Mouse (Mus musculus): ENCODE results near the gene 1600014C23Rik. TPM values are rescaled to one million over a fixed set of nuclear protein-coding genes. Genes with fewer than 3 reads are reported as not detected.

1600014C23Rik gene
- polyA plus RNA-seq, 1 experiment from 2014 or later: not detected

DNA sequence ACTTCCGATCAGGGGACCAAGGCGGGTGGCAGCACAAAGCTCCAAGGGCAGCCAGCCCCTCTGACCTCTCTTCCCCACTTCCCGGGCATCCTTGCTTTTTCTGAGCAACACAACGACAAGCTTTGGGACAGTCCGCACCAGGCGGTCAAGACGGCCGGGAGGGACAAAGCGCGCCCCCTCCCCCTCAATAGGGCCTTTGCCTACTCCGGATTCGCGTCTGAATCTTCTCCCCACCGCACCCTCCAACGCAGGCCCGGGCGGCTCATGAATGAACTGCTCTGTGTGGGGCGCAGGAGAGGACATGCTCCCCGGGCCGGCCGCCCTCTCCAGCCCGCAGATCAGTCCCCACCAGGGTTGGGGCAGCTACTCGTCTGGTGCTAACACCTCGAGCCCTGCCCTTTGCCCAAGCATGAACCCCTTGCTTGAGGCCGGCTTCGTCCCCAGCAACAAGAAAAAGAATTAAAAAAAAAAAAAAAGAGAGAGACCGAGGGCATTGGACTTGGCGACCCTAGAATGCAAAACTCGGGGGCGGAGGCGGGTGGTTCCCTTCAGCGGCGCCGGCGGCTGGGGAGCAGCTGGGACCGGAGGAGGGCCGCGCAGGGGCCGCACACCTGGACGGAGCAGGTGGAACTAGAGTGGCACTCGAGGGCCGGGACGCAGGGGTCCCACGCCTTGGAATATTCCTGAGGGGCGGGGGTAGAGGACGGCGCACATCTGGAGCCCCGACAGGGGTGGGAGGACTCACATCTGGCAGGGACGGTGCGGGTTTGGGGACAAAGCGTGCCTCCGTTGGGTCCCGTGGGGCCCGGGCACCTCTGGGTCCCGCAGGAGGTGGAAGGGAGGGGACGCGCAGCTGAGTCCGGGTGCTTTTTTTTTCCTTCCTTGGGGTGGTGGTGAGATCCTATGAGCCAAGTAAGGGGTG, 48.2 kb downstream of the 1600014C23Rik start:
- H3K4me2 ChIP-seq (replicated peaks; ENCODE audit: low read depth, low read length): peak overlapping the region; percentile 91
- under 1% methylated on average over 55 of the region's 58 CpGs for WGBS
- peaks cover 4% of the 10 kb centered on the region; the same call in 1 of the 2 replicates for H3K36me3 ChIP-seq (ENCODE audit: insufficient read depth, low read length)
- H3K4me1 ChIP-seq (ENCODE audit: insufficient read depth, low read length): peaks cover 25% of the 10 kb centered on the region
- H3K9me3 ChIP-seq (ENCODE audit: low read length): no peaks in the 10 kb centered on the region
- H3K27me3 ChIP-seq (ENCODE audit: insufficient read depth, low read length): no peaks in the 10 kb centered on the region
- H3K9ac ChIP-seq (replicated peaks; ENCODE audit: low read length): peak overlapping the region; percentile 95
- H3K4me3 ChIP-seq (ENCODE audit: low read length): peak overlapping the region; percentile 96
- H3K27ac ChIP-seq (ENCODE audit: low read length): peak overlapping the region; percentile 79
- ATAC-seq (ENCODE audit: low FRiP score, low TSS enrichment): peak; percentile 67

- Histone ChIP-seq H3K4me1 (ENCODE audit: insufficient read depth, low read length) (peaks cover 25% of the 10 kb centered on the region), H3K27me3 (ENCODE audit: insufficient read depth, low read length) (no peaks in the 10 kb centered on the region), H3K9ac (replicated peaks; ENCODE audit: low read length) (peak overlapping the region; percentile 95), H3K36me3 (ENCODE audit: insufficient read depth, low read length) (peaks cover 4% of the 10 kb centered on the region; the same call in 1 of the 2 replicates), H3K27ac (ENCODE audit: low read length) (no peak overlapping the region), H3K4me2 (replicated peaks; ENCODE audit: low read depth, low read length) (peak overlapping the region; percentile 91), H3K9me3 (ENCODE audit: low read length) (no peaks in the 10 kb centered on the region), H3K4me3 (ENCODE audit: low read length) (peak overlapping the region; percentile 96)
- 35% methylated on average over 14 of the region's 14 CpGs for WGBS
- 0 out of 2 replicates have a peak, but pooled peaks have one; percentile 10 for ATAC-seq (ENCODE audit: low FRiP score, low TSS enrichment)
Observed at GRCm38 (mm10) chr17:45684667-45685131, 48.9 kb downstream of the 1600014C23Rik start.

Other genes starting within 250 kb of the 1600014C23Rik start
- gene Aars2, start 227.0 kb downstream of the 1600014C23Rik start, polyA plus RNA-seq (2015; fragmentation: Nextera tagmentation; extraction: Ambion mirVana): 26.3 and 29.8 TPM in 2 replicates
- 0.63 and 0.81 TPM in 2 replicates for gene Tcte1, start 210.4 kb downstream of the 1600014C23Rik start, polyA plus RNA-seq (2015; fragmentation: Nextera tagmentation; extraction: Ambion mirVana)
- 3.5 and 3.8 TPM in 2 replicates for gene Tmem151b, start 184.2 kb downstream of the 1600014C23Rik start, polyA plus RNA-seq (2015; fragmentation: Nextera tagmentation; extraction: Ambion mirVana)
- gene Nfkbie, start 178.1 kb downstream of the 1600014C23Rik start, polyA plus RNA-seq (2015; fragmentation: Nextera tagmentation; extraction: Ambion mirVana): 5.9 and 6.4 TPM in 2 replicates
- gene Slc35b2, start 170.0 kb downstream of the 1600014C23Rik start, polyA plus RNA-seq (2015; fragmentation: Nextera tagmentation; extraction: Ambion mirVana): 159 and 170 TPM in 2 replicates
- 1,922 and 2,030 TPM in 2 replicates for gene Hsp90ab1, start 160.6 kb downstream of the 1600014C23Rik start, polyA plus RNA-seq (2015; fragmentation: Nextera tagmentation; extraction: Ambion mirVana)
- 107 and 116 TPM in 2 replicates for gene Slc29a1, start 134.2 kb downstream of the 1600014C23Rik start, polyA plus RNA-seq (2015; fragmentation: Nextera tagmentation; extraction: Ambion mirVana)
- gene Mymx, start 131.7 kb downstream of the 1600014C23Rik start, polyA plus RNA-seq (2015; fragmentation: Nextera tagmentation; extraction: Ambion mirVana): 6.2 and 7.4 TPM in 2 replicates
- 0.60 and 0.72 TPM in 2 replicates for gene Capn11, start 74.5 kb downstream of the 1600014C23Rik start, polyA plus RNA-seq (2015; fragmentation: Nextera tagmentation; extraction: Ambion mirVana)
- 140 and 162 TPM in 2 replicates for gene Mrpl14, start 47.5 kb downstream of the 1600014C23Rik start, polyA plus RNA-seq (2015; fragmentation: Nextera tagmentation; extraction: Ambion mirVana)
- 35.6 and 41.5 TPM in 2 replicates for gene Tmem63b, start 46.9 kb downstream of the 1600014C23Rik start, polyA plus RNA-seq (2015; fragmentation: Nextera tagmentation; extraction: Ambion mirVana)

Data from kidney, embryonic 16.5 days (tissue).